Mouse (Mus musculus): Measurements from ENCODE around the gene Olfr1484.
"Not testable (repeated sequence)": the region's sequence is repeated elsewhere in the genome, so short reads cannot be mapped to it uniquely, and the experiment has no call there.

Gene Olfr1484

GRCm38 (mm10) chr19:13583211-13583610 lies at the start of gene Olfr1484:
Gene Olfr1484, plus strand, starts transcription at chr19:13583511.
- no peak for DNase-seq (ENCODE audit: low read depth, low spot score)

- DNase-seq (ENCODE audit: low read depth, low spot score) = not testable (repeated sequence)
Measured at GRCm38 (mm10) chr19:13617075-13617474, 33.8 kb downstream of the Olfr1484 start, which contains the start of gene Olfr1487. Gene Olfr1487, plus strand, starts transcription at chr19:13617375.

GRCm38 (mm10) chr19:13631321-13631720 lies 48.0 kb downstream of the Olfr1484 start, which contains the start of gene Olfr1489:
Gene Olfr1489, plus strand, starts transcription at chr19:13631621.
- DNase-seq (ENCODE audit: low read depth, low spot score) = no peak
